Mouse (Mus musculus) C2C12 (cell line): ENCODE measurements at regions not wholly inside any gene's neighbourhood (a gene's known extent, or its start where the extent isn't known, plus 50 kb on each side); places are given as distances from the start of the nearest gene placed in this dataset.

ENCODE experiments used
- CEBPB ChIP-seq: IDR thresholded peaks from one replicate; pipeline ENCODE4 v1.6.1; 2011; ENCODE audit warnings: low read depth, mild to moderate bottlenecking, control low read depth, moderate library complexity
- CTCF ChIP-seq: IDR thresholded peaks from one replicate; pipeline ENCODE4 v1.5.1; 2011; ENCODE audit not compliant: control insufficient read depth, insufficient read depth, insufficient read length
- FOSL1 ChIP-seq: IDR thresholded peaks from one replicate; pipeline ENCODE4 v1.8.0; 2011; ENCODE audit warnings: mild to moderate bottlenecking, low read length; ENCODE audit not compliant: poor library complexity, insufficient read depth, severe bottlenecking
- MAX ChIP-seq: IDR thresholded peaks from one replicate; pipeline ENCODE4 v1.6.1; 2011; ENCODE audit warnings: mild to moderate bottlenecking, control low read depth
- MYOD1 ChIP-seq: IDR thresholded peaks from one replicate; pipeline ENCODE4 v1.6.1; 2011; ENCODE audit warnings: low read depth; ENCODE audit not compliant: control insufficient read depth, insufficient read length
- MYOG ChIP-seq: IDR thresholded peaks from one replicate; pipeline ENCODE4 v1.6.1; 2011; ENCODE audit not compliant: control insufficient read depth, insufficient read length; ENCODE audit errors: extremely low read depth
- USF1 ChIP-seq: IDR thresholded peaks from one replicate; pipeline ENCODE4 v1.6.1; 2011; ENCODE audit warnings: low read depth, mild to moderate bottlenecking, control low read depth, moderate library complexity

GRCm38 (mm10) chr10:46345315-46345714 lies 767.7 kb downstream of the Hace1 start:
- no peak for TF ChIP-seq CTCF
- no peak for TF ChIP-seq MYOD1
- no peak for TF ChIP-seq USF1
- no peak for TF ChIP-seq CEBPB
- no peak for TF ChIP-seq MAX
- TF ChIP-seq MYOG: no peak
- no peak for TF ChIP-seq FOSL1
